Mouse (Mus musculus): ENCODE data around the gene Cntnap5a. TPM values are rescaled to one million over a fixed set of nuclear protein-coding genes. Genes with fewer than 3 reads are reported as not detected.

Cntnap5a gene
- 0.77 TPM for polyA plus RNA-seq (2014; fragmentation: Illumina TruSeq; extraction: RNeasy Lipid Tissue Mini Kit (QIAGEN cat#74804))

GRCm38 (mm10) chr1:115684518-115685368 lies at the start of gene Cntnap5a:
Gene Cntnap5a, plus strand, starts transcription at chr1:115684756.

